Mouse (Mus musculus): ENCODE measurements around the gene Errfi1.
A peak's percentile ranks its signal among the peaks of the same experiment; 100 is the strongest.

DNA sequence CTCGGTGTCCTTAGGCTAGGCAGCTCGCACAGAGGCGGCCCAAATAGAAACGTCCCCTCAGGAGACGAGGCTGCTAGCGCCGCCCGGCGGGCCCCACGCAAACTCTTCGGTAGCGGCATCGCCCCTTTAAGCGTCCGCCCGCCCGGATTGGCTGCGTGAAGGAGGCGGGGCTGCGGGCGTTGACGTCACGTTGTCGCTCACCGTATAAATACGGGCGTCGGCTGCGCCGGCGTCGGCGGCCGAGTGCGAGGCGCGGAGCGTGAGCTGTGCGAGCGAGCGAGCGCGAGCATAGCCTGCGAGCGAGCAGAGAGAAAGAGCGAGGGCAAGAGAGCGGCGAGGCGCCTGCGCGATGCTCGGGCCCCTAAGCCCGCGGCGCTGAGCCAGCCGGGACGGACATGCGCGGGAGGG lies 1.1 kb downstream of the Errfi1 start:
- TF ChIP-seq POLR2A (IDR thresholded peaks at IDR 0.05; ENCODE audit: control insufficient read depth, extremely low read depth, insufficient read depth, low read length, poor library complexity) (peak; percentile 100), CTCF (IDR thresholded peaks at IDR 0.05; ENCODE audit: borderline replicate concordance, control insufficient read depth, extremely low read depth, insufficient read depth, low read length, poor library complexity) (peak; percentile 81)
